Mouse (Mus musculus) liver, embryonic 13.5 days (tissue): ENCODE measurements around the gene Rpl21. TPM values are rescaled to one million over a fixed set of nuclear protein-coding genes. Genes with fewer than 3 reads are reported as not detected.

ENCODE experiments used
- ATAC-seq: fragments of 200-750 bp; cut with Nextera tagmentation; 2 replicates; pipeline ENCODE4 v1.8.0; 2017; ENCODE audit warnings: low read depth, mild to moderate bottlenecking, moderate number of reproducible peaks, moderate library complexity
- DNase-seq: peaks from one replicate; pipeline ENCODE4 v3.0.0; 2022
- H3K27ac ChIP-seq: fragments of 300-500 bp; sonication (generic); 2 replicates; pipeline ENCODE4 v1.5.1; 2015; ENCODE audit warnings: moderate library complexity, mild to moderate bottlenecking, inconsistent platforms
- H3K27me3 ChIP-seq: fragments of 300-500 bp; sonication (generic); 2 replicates; pipeline ENCODE4 v1.6.1; 2015; ENCODE audit warnings: mild to moderate bottlenecking, inconsistent platforms
- H3K36me3 ChIP-seq: fragments of 300-500 bp; sonication (generic); 2 replicates; pipeline ENCODE4 v1.6.1; 2015; ENCODE audit warnings: mild to moderate bottlenecking, inconsistent platforms
- H3K4me1 ChIP-seq: fragments of 300-500 bp; sonication (generic); replicated peaks from 2 replicates; pipeline ENCODE4 v1.6.1; 2015; ENCODE audit warnings: inconsistent platforms
- H3K4me2 ChIP-seq: fragments of 300-500 bp; sonication (generic); 2 replicates; pipeline ENCODE4 v1.6.1; 2015; ENCODE audit warnings: inconsistent platforms, mild to moderate bottlenecking, moderate library complexity
- H3K4me3 ChIP-seq: fragments of 300-500 bp; sonication (generic); replicated peaks from 2 replicates; pipeline ENCODE4 v1.5.1; 2015; ENCODE audit warnings: mild to moderate bottlenecking, inconsistent platforms
- H3K9ac ChIP-seq: fragments of 300-500 bp; sonication (generic); 2 replicates; pipeline ENCODE4 v1.6.1; 2015; ENCODE audit warnings: mild to moderate bottlenecking, inconsistent platforms
- H3K9me3 ChIP-seq: fragments of 300-500 bp; sonication (generic); replicated peaks from 2 replicates; pipeline ENCODE4 v1.6.1; 2016; ENCODE audit warnings: inconsistent platforms
- WGBS: fragments of 180-500 bp; shearing (Covaris S2); methylation state at CpG from one replicate; pipeline ENCODE4 v1.1.7; 2015; ENCODE audit not compliant: insufficient replicate concordance; 5-methylcytosine and 5-hydroxymethylcytosine counted together
- polyA plus RNA-seq: library from polyadenylated mRNA; unstranded; fragments of >200 nt; fragmentation: Nextera tagmentation; extraction: Ambion mirVana; gene quantifications from 2 replicates; pipeline ENCODE4 v1.2.1, GENCODE M21; 2015

Rpl21 gene
- polyA plus RNA-seq: 460 and 482 TPM in 2 replicates

- peak within 1 kb of the TSS; percentile 96 for H3K9ac ChIP-seq
- H3K4me3 ChIP-seq: peak within 1 kb of the TSS; percentile 95
- H3K4me2 ChIP-seq: peak within 1 kb of the TSS; percentile 74
- no peaks in the 10 kb centered on the region for H3K9me3 ChIP-seq
- H3K27me3 ChIP-seq: no peaks in the 10 kb centered on the region
- DNase-seq (peak; percentile 90), ATAC-seq (peak; percentile 94)
- peaks cover 42% of the 10 kb centered on the region for H3K36me3 ChIP-seq
- H3K27ac ChIP-seq: peak within 1 kb of the TSS; percentile 88
- under 1% methylated on average over 60 of the region's 60 CpGs for WGBS
- peaks cover 56% of the 10 kb centered on the region for H3K4me1 ChIP-seq
Measured at GRCm38 (mm10) chr5:146832769-146833448, at the start of gene Rpl21. Gene Rpl21 (plus strand): TSS chr5:146832890.

- 78% methylated on average over 10 of the region's 10 CpGs for WGBS
- 0 out of 2 replicates have a peak, but pooled peaks cover 3% of the 10 kb centered on the region for H3K36me3 ChIP-seq
- no peaks in the 10 kb centered on the region for H3K9me3 ChIP-seq
- H3K4me1 ChIP-seq: peaks cover 80% of the 10 kb centered on the region
- DNase-seq: no peak
- ATAC-seq: no peak
- no peak overlapping the region for H3K9ac ChIP-seq
- H3K4me3 ChIP-seq: no peak overlapping the region
- no peak overlapping the region for H3K4me2 ChIP-seq
- no peak overlapping the region for H3K27ac ChIP-seq
- no peaks in the 10 kb centered on the region for H3K27me3 ChIP-seq
Measured at GRCm38 (mm10) chr5:146783300-146783699, 49.4 kb upstream of the Rpl21 start.

GRCm38 (mm10) chr5:146783891-146784290 is 48.8 kb upstream of the Rpl21 start:
- no peaks in the 10 kb centered on the region for H3K9me3 ChIP-seq
- no peak overlapping the region for H3K27ac ChIP-seq
- no peak overlapping the region for H3K4me2 ChIP-seq
- 82% methylated on average over 10 of the region's 10 CpGs for WGBS
- H3K4me3 ChIP-seq: no peak overlapping the region
- DNase-seq: no peak
- 0 out of 2 replicates have a peak, but pooled peaks cover 3% of the 10 kb centered on the region for H3K36me3 ChIP-seq
- H3K27me3 ChIP-seq: no peaks in the 10 kb centered on the region
- ATAC-seq: no peak
- no peak overlapping the region for H3K9ac ChIP-seq
- peaks cover 82% of the 10 kb centered on the region for H3K4me1 ChIP-seq

- ATAC-seq (no peak), DNase-seq (no peak)
- WGBS: 65% methylated on average over 8 of the region's 8 CpGs
- H3K9me3 ChIP-seq: no peaks in the 10 kb centered on the region
- no peak overlapping the region for H3K9ac ChIP-seq
- H3K4me1 ChIP-seq: peaks cover 81% of the 10 kb centered on the region
- no peak overlapping the region for H3K27ac ChIP-seq
- no peaks in the 10 kb centered on the region for H3K27me3 ChIP-seq
- H3K36me3 ChIP-seq: 0 out of 2 replicates have a peak, but pooled peaks cover 3% of the 10 kb centered on the region
- H3K4me2 ChIP-seq: no peak overlapping the region
- no peak overlapping the region for H3K4me3 ChIP-seq
Measured at GRCm38 (mm10) chr5:146786123-146786522, 46.6 kb upstream of the Rpl21 start.

GRCm38 (mm10) chr5:146789413-146789812 is 43.3 kb upstream of the Rpl21 start:
- no peaks in the 10 kb centered on the region for H3K9me3 ChIP-seq
- peaks cover 88% of the 10 kb centered on the region for H3K4me1 ChIP-seq
- H3K27ac ChIP-seq: no peak overlapping the region
- no peaks in the 10 kb centered on the region for H3K27me3 ChIP-seq
- 41% methylated on average over 9 of the region's 9 CpGs for WGBS
- H3K36me3 ChIP-seq: no peaks in the 10 kb centered on the region
- DNase-seq (no peak), ATAC-seq (no peak)
- no peak overlapping the region for H3K4me3 ChIP-seq
- H3K9ac ChIP-seq: peak overlapping the region; percentile 1; the same call in 1 of the 2 replicates
- H3K4me2 ChIP-seq: no peak overlapping the region

- WGBS: 82% methylated on average over 8 of the region's 8 CpGs
Measured at GRCm38 (mm10) chr5:146790944-146791343, 41.7 kb upstream of the Rpl21 start.

GRCm38 (mm10) chr5:146792140-146792791 is 40.4 kb upstream of the Rpl21 start:
- H3K27me3 ChIP-seq: no peaks in the 10 kb centered on the region
- peak overlapping the region; percentile 99 for H3K4me2 ChIP-seq
- ATAC-seq: no peak
- DNase-seq: no peak
- H3K4me3 ChIP-seq: peak overlapping the region; percentile 94; the same call in 1 of the 2 replicates
- no peaks in the 10 kb centered on the region for H3K36me3 ChIP-seq
- H3K9ac ChIP-seq: peak overlapping the region; percentile 39; the same call in 1 of the 2 replicates
- 66% methylated on average over 7 of the region's 7 CpGs for WGBS
- H3K9me3 ChIP-seq: no peaks in the 10 kb centered on the region
- 0 out of 2 replicates have a peak overlapping the region, but pooled peaks have one; percentile 18 for H3K27ac ChIP-seq
- H3K4me1 ChIP-seq: peaks cover 84% of the 10 kb centered on the region

More at GRCm38 (mm10) chr5:146790944-146791343, 41.7 kb upstream of the Rpl21 start:
- DNase-seq: no peak
- peaks cover 86% of the 10 kb centered on the region for H3K4me1 ChIP-seq
- no peak for ATAC-seq
- no peak overlapping the region for H3K4me2 ChIP-seq
- H3K36me3 ChIP-seq: no peaks in the 10 kb centered on the region
- H3K9ac ChIP-seq: peak overlapping the region; percentile 8; the same call in 1 of the 2 replicates
- no peaks in the 10 kb centered on the region for H3K27me3 ChIP-seq
- no peak overlapping the region for H3K4me3 ChIP-seq
- no peaks in the 10 kb centered on the region for H3K9me3 ChIP-seq
- no peak overlapping the region for H3K27ac ChIP-seq

- Histone ChIP-seq H3K27me3 (no peaks in the 10 kb centered on the region), H3K4me1 (peaks cover 88% of the 10 kb centered on the region), H3K4me2 (peak overlapping the region; percentile 99), H3K9ac (peak overlapping the region; percentile 94), H3K4me3 (peak overlapping the region; percentile 94), H3K9me3 (no peaks in the 10 kb centered on the region), H3K27ac (peak overlapping the region; percentile 91), H3K36me3 (no peaks in the 10 kb centered on the region)
- 5% methylated on average over 18 of the region's 18 CpGs for WGBS
- ATAC-seq: no peak
- no peak for DNase-seq
Measured at GRCm38 (mm10) chr5:146793630-146794083, 39.0 kb upstream of the Rpl21 start.

- peak; percentile 17 for DNase-seq
- H3K9ac ChIP-seq: peak overlapping the region; percentile 94
- under 1% methylated on average over 75 of the region's 83 CpGs for WGBS
- ATAC-seq: peak; percentile 56
- peak overlapping the region; percentile 91 for H3K27ac ChIP-seq
- H3K9me3 ChIP-seq: no peaks in the 10 kb centered on the region
- H3K4me3 ChIP-seq: peak overlapping the region; percentile 94
- H3K4me2 ChIP-seq: peak overlapping the region; percentile 99
- H3K36me3 ChIP-seq: no peaks in the 10 kb centered on the region
- H3K4me1 ChIP-seq: peaks cover 83% of the 10 kb centered on the region
- H3K27me3 ChIP-seq: no peaks in the 10 kb centered on the region
Measured at GRCm38 (mm10) chr5:146794084-146794852, 38.4 kb upstream of the Rpl21 start.

- H3K9ac ChIP-seq: peak within 1 kb of the TSS; percentile 94
- H3K9me3 ChIP-seq: no peaks in the 10 kb centered on the region
- peak; percentile 95 for DNase-seq
- peak; percentile 99 for ATAC-seq
- no peaks in the 10 kb centered on the region for H3K36me3 ChIP-seq
- H3K27me3 ChIP-seq: no peaks in the 10 kb centered on the region
- 2% methylated on average over 48 of the region's 51 CpGs for WGBS
- peak within 1 kb of the TSS; percentile 94 for H3K4me3 ChIP-seq
- H3K4me2 ChIP-seq: peak within 1 kb of the TSS; percentile 99
- H3K27ac ChIP-seq: peak within 1 kb of the TSS; percentile 91
- peaks cover 77% of the 10 kb centered on the region for H3K4me1 ChIP-seq
Measured at GRCm38 (mm10) chr5:146794853-146795252, 37.8 kb upstream of the Rpl21 start, which contains the start of gene Usp12. Gene Usp12 (minus strand): TSS chr5:146795006.

GRCm38 (mm10) chr5:146795728-146796127 is 37.0 kb upstream of the Rpl21 start:
- Histone ChIP-seq H3K4me2 (no peak overlapping the region), H3K4me1 (peaks cover 70% of the 10 kb centered on the region), H3K4me3 (no peak overlapping the region), H3K27ac (no peak overlapping the region), H3K9me3 (no peaks in the 10 kb centered on the region), H3K36me3 (no peaks in the 10 kb centered on the region), H3K27me3 (no peaks in the 10 kb centered on the region), H3K9ac (no peak overlapping the region)
- DNase-seq: no peak
- ATAC-seq: no peak
- WGBS: 75% methylated on average over 13 of the region's 13 CpGs
